Mouse (Mus musculus) adrenal gland, postnatal 4 days (tissue): Measurements from ENCODE around the gene Bmper. TPM values are rescaled to one million over a fixed set of nuclear protein-coding genes. Genes with fewer than 3 reads are reported as not detected.

Source experiments
- DNase-seq, 2 experiments: peaks; one replicate each; pipeline ENCODE4 v3.0.0; 2021 to 2022; ENCODE audit warnings: low spot score in 2 of 2, mixed read lengths in 2 of 2
- total RNA-seq, 2 experiments: library from RNA; stranded (reverse); gene quantifications; 2 replicates each; pipeline ENCODE4 v1.2.3; 2021

Gene Bmper
- total RNA-seq, 2 experiments from 2014 or later: 8.4 to 10.0 TPM

DNA sequence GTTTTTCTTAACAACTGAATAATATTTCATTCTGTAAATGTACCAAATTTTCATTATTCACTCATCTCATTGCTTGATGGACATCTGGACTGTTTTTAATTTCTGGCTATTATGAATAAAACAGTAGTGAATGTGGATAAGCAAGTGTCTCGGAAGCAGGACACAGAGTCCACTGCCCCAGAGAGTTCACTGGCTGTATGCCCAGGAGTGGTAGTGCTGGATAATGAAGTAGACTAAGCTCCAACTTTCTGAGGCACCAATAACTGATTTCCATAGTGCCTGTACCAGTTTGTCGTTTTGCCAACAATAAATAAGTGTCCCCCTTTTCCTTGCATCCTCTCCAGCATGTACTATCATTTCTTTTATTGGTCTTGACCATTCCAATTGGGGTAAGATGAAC is 190.1 kb downstream of the Bmper start:
- no peak for DNase-seq

DNA sequence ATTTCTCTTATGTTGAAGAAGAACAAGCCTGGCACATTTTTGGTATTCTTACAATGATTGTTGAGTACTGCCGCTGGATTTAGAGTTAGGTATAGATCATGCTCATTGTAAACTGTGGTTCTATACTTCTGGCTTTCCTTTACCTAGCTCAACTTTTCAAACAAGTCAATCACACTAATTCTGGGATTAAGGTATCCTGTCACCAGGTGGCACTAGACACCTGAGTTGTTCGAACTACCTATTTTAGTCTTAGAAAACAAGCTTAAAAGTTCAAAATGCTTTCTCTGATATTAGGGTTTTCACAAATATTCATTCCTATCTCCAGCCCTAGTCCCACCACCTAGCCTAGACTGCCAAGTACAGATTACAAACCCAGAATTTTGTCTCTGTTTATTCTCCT is 196.2 kb downstream of the Bmper start:
- DNase-seq: no peak

DNA sequence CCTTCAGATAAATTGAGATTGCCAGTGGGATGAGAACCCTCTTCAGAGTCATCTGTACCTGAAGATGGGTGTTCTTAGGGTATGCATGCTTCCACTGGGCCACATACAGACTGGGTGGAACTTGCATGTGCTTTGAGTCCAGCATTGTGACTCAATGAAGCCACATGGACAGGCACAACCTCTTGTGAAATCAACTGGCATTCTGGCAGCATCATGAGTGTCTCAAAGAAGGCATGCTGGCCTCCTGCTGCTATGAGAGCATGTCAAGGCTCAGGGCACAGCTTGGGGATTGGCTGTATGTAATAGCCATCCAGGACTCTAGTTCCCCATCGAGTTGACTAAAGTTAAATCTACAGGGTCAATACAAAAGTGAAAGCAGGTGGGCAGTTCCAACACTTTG is 200.9 kb downstream of the Bmper start:
- DNase-seq: no peak

DNA sequence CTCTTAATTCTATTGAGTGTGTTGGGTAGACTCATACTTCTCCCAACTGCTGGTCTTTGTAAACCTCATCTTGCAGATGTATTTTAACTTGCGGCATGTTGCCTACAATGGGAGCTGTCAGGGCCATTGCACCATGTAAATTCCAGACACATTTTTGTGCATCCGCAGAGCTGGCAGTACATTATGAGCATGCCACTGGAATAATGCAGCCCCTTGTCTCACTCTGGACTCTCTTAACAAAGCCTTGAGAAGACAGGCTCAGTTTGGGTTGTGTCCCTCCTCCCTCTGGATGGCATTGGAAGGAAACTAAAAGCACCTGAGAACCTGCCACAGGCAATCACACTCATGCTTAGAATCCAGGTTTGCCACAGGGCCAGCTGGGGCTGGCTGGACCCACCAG is 209.8 kb downstream of the Bmper start:
- DNase-seq: no peak

DNA sequence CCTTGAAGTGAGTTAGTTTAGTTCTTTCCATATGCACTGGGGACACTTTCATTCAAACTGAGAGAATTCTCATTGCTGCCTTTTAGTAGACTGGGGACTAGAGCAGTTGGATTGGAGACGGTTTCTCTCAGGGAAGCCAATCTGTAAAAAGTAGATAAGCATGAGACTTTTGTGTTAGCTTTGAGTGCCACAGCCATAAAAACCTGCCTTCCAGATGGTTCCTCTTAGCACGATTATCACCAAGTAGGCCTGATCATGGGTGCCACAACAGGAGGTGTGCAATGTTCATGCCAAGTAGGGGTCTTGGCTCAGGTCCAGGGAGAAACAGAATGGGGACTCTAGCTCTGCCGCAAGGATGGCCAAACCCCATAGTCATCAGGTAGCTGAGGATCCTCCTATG is 210.4 kb downstream of the Bmper start:
- DNase-seq: no peak

DNA sequence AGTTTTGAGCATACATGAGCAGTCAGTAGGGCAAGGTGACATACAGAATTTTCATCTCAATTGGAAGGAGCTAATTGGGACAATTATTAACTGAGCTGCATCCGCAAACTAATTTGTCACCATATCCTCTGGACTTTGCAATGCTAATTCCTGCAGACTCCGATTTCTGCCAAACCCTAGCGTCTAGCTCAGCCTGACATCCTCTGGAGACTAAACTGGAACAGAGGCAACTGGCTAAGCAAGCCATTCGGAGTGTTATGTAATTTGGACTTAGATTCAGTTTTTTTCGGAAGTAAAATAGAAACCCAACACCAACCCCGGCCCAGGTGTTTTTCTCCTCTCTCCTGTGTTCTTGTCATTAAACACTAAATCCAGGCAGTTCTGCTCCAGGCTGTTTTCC is 213.9 kb downstream of the Bmper start:
- no peak for DNase-seq

DNA sequence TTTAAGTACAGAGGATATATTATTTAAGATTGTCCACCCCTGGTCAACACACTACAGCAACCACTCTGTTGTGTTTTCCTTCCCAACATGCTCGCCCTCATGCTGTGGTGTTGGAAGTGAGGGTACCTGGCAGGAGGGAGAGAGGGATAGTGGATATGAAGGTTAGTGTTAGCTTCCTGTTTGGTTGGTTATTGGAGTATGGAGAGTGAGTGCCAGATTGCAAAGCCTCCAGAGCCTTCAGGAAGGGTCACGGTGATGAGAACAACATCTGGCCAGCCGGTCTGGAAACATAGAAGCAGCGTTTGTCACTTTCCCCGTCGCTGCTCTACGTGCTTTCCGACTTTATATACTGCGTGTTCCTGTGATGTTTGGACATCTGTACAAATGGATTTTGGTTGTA is 215.8 kb downstream of the Bmper start:
- DNase-seq: no peak

DNA sequence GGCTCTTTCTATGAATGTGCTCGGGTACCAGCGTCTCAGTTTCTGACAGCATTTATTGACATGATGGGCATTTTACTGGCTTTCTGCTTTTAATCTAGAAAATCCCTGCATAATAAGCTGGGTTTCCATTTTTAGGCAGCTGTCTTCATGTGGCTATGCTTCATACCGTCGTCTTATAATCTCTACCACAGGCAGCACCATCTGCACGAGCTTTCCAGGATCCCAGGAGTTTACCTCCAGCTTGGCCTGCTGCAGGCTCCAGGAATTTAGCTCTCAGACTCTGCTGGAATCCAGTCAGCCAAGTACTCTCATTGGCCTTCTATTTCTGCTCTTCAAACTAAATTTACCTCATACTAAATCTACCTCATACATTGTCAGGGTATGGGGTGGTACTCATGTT is 219.3 kb downstream of the Bmper start:
- DNase-seq: no peak

DNA sequence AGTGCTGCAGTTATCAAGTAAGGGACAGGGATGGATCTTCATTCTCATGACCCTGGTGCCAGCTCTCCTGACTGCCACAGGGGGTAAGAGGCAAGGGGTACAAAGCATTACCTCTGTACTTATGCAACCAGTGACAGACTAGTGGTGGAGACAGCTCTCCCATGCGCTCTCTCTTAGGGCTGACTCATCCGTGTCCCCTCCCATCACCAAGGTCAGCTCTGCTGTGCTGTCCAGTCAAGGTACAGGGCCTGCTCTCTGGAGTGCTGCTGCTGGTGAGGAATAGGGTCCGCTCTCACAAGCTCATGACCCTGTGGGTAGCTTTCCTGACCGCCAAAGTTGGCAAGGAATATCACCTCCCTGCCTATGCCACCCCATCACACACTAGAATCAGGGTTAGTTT is 222.1 kb downstream of the Bmper start:
- DNase-seq: no peak

DNA sequence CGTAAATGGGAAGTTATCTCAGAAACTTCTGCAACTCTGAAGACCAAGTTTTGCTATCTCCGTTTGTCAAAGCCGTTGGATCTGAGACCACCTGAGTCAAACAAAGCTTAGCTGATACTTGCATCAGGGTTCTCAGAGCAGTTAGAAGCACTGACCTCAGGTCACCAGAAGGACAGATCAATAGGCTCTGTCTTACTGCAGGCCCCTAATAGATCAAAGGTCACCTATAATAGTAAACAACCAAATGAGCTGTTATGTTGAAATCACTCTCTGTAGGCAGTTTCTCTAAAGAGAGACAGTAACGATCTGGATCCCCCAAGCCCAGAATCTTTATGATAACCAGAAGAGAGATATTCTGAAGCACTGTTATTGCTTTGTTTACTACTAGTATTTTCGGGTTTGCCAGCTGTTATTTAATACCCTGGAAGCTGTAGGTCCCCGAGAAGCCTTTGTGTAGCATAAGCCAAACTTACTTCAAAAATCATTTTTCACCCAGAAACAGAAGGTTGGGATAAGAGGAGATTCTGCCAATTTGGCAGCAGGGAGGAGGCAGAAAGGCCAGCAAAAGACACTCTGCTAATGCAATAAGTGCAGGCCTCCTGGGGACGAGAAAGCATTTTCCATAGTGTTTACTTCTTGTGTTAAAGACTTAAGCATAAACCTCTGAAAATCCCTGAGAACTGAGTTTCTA is 224.5 kb downstream of the Bmper start:
- no peak for DNase-seq

DNA sequence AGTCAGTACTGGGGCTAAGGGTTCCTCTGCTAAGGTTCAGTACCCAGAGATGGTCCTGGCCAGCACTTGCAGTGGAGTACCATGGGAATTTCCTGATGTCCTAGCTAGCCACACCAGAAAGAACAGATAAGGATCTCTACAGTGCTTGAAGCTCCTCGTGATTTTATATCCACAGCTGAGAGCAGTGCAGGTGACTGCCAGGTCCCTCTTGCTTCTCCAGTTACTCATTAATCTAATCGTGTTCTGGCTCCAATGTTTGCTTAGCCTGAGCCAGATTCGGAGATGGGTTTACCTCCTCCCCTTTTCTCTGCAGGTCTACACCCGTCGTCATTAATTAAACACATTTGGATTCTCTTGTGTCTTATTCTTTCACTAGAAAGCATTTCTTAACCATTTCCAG is 230.4 kb downstream of the Bmper start:
- no peak for DNase-seq

DNA sequence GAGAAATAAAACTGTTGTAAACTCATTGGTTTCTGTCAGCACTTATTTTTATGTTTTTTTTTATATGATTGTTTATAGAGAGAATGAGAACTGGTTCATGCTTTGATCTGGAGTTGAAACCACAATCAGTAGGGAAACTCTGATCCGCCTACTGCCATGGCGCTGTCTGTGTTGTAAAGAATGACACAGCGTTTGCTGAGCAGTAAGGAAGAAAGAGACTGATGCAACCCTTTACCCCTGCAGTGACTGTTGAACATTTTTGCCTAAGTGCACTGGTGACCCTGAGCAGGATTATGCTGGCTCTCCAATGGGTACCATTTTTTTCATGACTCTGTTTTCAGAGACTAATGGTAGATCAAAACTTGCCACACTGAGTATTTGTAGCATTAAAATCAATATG is 234.3 kb downstream of the Bmper start:
- no peak for DNase-seq

DNA sequence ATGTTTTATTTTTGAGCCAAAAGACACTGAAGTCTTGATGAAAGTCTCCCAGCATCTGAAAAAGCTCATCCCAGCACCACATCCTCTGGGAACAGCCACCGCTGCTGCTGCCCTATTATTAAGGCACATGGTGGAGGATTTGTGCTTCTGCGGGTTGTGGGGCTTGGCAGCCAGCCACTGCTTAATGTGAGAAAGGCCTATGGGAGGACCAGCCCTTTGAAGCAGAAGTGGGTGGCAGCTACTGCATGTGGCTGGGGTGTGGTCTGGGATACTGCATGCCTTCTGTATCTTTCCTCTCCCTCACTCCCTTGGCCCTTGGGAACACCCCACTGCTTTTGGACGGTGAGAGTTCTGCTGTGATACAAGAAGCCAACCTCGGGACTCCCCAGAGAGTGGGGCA is 237.8 kb downstream of the Bmper start:
- DNase-seq: no peak

DNA sequence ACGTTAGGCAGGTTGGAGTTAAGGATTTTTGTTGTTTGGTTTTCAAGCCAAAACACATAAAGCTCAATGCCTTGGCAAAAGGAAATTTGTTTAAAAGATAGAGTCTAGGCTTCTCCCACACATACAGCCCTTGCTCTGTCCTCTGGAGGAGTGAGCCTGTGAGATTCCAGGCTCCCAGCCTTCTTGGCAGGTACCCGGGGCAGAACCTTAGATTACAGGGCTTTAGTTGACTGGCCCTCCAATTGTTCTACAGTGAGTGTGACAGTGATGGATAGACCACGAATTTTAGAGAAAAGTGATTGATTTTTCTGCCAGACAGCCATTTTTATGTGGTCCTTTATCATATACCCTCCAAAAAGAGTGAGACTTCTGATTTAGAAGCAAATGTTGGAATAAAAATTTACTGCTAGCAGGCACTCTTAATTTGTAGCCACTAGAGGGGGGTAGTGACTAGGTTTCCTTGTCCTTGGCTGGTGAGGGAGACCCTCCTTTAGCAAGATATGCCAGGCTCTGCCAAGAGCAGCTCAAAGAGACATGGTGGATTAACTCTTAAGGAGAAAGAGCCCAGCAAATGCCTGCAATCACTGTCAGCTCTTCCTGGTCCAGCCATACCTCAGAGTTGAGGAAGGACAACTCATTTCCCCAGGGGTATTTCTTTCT is 240.2 kb downstream of the Bmper start:
- DNase-seq: no peak

DNA sequence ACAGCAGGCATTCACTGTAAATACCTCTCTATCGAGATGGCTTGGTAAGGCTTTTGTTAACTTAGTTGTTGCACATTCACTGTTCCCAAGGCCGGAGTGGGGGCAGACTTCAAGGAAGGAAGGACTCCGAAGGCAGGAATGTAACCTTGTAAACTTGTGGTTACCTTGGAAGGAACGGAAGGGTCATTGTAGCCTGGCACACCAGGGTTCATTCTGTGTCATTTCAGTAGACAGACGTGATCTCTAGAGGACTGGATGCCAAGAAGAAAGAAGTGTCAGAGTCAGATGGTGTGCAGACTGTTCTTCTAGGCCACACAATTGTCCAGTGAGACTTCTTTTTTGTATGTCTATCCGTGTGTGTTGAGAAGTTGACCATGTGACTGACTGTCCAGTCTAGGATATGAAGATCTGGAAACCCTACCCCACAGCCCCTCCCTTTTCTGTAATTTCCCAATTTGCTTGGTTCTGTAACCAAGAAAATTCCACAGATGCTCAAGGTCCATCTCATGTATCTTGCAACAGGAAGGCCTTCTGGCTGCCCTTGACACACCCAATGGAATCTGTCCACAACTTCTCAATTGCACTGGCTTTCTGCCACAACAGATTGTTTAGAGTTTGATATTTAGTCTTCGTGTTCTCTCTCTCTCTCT is 242.2 kb downstream of the Bmper start:
- no peak for DNase-seq

DNA sequence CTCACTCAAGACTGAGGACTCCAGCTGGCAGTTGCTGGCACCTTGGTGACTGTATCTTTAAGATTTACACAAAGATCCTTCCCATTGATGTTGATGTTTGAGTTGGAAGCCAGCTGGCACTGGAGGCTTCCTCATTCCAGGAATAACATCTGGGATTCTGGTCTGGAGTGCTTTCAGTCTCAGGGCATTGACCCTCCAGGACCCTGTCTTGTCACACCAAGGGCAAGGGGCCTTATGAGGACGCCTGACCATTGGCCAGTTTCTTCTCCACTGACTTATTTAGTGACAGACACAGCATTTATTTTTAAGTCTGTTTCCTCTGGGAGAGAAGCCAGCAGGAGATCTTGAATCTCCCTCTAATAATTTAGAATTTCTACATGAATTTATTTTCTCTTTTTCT is 247.0 kb downstream of the Bmper start:
- DNase-seq: no peak

DNA sequence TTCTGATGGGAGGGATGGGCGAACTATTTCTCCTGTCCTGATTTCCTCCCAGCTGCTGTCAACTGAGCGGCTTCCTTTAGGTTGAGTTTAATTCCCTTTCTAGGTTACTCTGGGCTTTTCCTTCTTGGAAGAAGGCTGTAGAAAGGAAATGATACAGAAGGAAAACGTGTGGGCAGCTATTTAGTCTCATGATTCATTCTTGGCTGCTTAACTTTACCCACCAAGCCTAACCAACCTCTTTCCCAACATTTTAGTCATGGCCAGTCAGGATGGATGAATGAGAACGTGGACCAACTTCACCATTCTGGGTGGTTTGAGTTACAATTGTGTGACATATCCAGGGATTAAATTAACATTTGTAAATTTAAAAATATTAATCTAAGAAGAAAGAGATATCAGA is 263.0 kb downstream of the Bmper start:
- no peak for DNase-seq

DNA sequence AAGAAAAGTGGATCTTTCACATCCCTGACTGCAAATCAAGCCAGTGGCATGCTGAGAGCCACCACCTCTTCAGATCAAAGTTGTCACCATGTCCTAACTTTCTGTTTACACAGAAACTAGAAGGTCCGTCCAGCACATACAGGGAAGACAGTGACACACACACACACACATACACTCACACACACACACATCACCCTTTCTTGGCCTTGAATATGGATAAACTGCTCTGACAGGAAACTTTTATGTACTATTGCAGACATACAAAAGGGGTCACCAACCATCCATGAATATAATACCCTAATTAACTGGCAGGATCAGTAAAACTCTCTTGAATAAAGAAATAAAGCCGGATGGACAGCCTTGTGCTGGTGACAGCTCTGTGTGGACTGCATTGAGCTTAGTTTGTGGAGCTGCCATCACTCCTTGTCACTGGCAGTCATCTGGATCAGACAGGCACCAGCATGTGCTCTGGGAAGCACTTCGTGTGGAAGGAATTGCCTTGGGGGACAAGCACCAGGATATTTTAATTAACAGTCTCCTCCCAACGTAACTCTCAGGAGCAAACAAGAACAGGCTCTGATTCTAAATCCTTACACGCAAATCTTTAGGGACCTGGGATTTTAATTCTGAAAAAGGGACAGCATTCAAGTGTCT is 264.0 kb downstream of the Bmper start:
- DNase-seq: no peak

DNA sequence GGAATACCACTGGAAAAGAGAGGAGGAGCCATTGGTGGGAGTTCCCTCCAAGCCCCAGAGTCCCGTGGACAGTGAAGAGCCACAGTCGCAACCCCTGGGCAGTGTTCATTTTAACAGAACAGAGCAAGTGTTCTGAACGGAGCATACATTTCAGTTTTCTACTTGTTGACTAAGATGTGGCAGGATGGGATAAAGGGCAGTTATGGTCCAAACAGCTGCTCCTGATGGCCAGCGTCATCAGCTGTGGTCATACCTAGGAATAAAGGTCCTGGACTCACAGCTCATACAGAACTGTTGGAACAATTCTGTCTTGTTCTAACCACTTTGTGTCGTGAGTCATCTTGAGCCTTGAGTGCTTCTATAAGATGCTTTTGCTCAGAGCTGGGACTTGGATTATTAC is 265.4 kb downstream of the Bmper start:
- no peak for DNase-seq

DNA sequence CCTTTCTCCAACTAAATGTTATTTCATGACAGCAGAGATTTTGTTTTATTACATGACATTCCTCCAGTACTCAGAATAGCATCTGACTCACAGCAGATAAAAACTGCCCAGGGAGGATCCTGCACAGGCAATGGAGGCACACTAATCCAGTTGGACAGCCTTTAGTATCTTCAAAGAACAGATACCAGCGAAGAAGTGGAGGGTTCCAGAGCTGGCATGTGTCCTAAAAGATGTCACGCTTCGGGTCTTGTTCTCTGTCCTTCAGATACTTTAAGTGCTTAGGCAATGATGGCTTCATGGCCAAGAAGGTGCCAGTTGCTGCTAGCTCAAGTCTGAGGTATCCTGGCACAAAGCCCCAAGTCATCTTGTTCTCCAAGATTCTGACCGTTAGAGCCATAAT is 272.5 kb downstream of the Bmper start:
- no peak for DNase-seq

DNA sequence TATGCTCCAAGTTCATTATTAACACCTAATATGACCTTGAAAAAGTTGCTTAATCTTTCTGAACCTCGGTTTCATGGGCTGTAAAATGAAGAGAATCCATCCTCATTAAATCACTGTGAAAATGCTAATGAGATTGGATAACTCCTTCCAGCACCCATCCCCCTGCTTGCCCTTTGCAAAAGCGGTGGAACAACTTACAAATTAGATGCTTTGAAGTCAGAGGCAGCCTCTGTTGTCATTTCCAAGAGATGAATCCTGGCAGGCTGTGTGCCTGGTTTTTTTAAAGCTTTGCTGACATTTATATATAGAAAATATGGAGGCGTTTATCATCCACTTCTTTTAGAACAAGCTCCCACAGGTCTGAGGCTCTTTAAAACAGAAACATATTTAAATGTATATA is 274.8 kb downstream of the Bmper start:
- DNase-seq: no peak

DNA sequence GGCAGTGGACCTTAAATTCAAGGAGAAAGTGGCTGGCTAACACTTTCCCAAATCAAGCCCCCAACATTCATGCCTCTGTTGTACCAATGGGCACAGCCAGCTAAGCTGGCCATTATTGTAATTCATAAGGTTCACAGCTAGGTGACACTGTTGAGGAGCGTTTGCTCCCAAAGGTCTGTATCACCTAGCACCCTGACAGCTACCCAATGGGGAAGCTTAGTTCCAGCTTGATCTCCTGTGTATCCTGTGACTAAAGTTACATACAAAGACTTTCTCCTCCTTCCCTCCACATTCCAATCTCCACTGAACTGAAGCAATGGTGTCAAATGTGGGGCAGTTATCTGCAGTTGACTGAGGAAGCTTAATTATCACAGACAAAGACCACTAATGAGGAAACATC is 311.0 kb downstream of the Bmper start:
- DNase-seq: no peak
